Mouse (Mus musculus) urinary bladder, postnatal 10 days (tissue): ENCODE measurements around the gene Gm21294.
"Not testable (repeated sequence)": the region's sequence is repeated elsewhere in the genome, so short reads cannot be mapped to it uniquely, and the experiment has no call there.

Source experiments
- DNase-seq: peaks from one replicate; pipeline ENCODE4 v3.0.0; 2022; ENCODE audit warnings: low spot score

Gene Gm21294

DNA sequence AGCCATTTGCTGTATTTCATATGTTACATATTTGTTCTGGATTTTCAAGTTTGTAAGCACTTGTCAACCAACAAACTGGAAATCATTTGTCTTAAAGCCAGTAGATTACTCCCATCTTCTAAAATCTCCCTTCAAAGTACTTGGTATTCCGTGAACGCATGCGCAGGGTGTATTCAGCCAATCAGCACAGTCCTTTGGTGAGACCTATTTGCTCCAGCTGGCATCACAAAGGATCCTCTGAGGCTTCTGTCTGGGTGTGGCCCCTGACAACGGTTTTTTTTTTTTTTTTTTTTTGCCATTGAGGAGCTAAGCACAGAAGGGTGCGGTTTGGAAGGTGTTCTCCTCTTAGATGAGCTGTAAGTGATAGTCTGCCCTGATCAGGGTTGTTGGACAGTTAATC, at the start of gene Gm21294:
TSS of gene Gm21294 (plus strand) at position 301 of the 400 bp plus-strand sequence.
- not testable (repeated sequence) for DNase-seq

DNA sequence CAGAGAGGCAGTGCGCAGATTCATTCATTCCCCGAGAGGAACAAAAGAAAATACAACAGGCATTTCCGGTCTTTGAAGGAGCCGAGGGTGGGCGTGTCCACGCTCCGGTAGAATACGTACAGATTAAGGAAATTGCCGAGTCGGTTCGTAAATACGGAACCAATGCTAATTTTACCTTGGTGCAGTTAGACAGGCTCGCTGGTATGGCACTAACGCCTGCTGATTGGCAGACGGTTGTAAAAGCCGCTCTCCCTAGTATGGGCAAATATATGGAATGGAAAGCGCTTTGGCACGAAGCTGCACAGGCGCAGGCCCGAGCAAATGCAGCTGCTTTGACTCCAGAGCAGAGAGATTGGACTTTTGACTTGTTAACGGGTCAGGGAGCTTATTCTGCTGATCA, 73.6 kb downstream of the Gm21294 start:
- peak; percentile 3 for DNase-seq
